Mouse (Mus musculus) adrenal gland, postnatal 4 days (tissue): Measurements from ENCODE around the gene Ccdc80. TPM values are rescaled to one million over a fixed set of nuclear protein-coding genes. Genes with fewer than 3 reads are reported as not detected.

Experiments used
- DNase-seq, 2 experiments: peaks; one replicate each; pipeline ENCODE4 v3.0.0; 2021 to 2022; ENCODE audit warnings: low spot score in 2 of 2, mixed read lengths in 2 of 2
- long read RNA-seq, 2 experiments: library from polyadenylated mRNA; stranded (forward); transcript quantifications; one replicate each; pipeline ENCODE4 v2.0.0; 2021
- total RNA-seq, 2 experiments: library from RNA; stranded (reverse); gene quantifications; 2 replicates each; pipeline ENCODE4 v1.2.3; 2021

The Ccdc80 gene
- 10 to 100 TPM; 65.8 to 67.5 TPM for total RNA-seq
- long read RNA-seq, experiment 1, full-length matches to known transcripts, result 12 of 20 reads
- long read RNA-seq, experiment 1, partial matches to known transcripts, result 6 of 20 reads
- long read RNA-seq, experiment 1, other reads (novel, unspliced or antisense), result 2 of 20 reads
- long read RNA-seq, experiment 2, full-length matches to known transcripts, result 35 of 64 reads
- long read RNA-seq, experiment 2, partial matches to known transcripts, result 26 of 64 reads
- long read RNA-seq, experiment 2, other reads (novel, unspliced or antisense), result 3 of 64 reads

GRCm38 (mm10) chr16:45093137-45093731 is at the start of gene Ccdc80:
TSS of gene Ccdc80 (plus strand) at chr16:45093402.
- DNase-seq, result no peak

- no peak for DNase-seq
Measured at GRCm38 (mm10) chr16:45044844-45045243, 48.4 kb upstream of the Ccdc80 start.

GRCm38 (mm10) chr16:45057222-45057621 is 36.0 kb upstream of the Ccdc80 start:
- DNase-seq, result no peak

GRCm38 (mm10) chr16:45057922-45058321 is 35.3 kb upstream of the Ccdc80 start:
- DNase-seq, result no peak

GRCm38 (mm10) chr16:45061140-45061539 is 32.1 kb upstream of the Ccdc80 start:
- DNase-seq, result no peak

GRCm38 (mm10) chr16:45070383-45071083 is 22.7 kb upstream of the Ccdc80 start:
- DNase-seq, result no peak

- DNase-seq, result no peak
Measured at GRCm38 (mm10) chr16:45071424-45071823, 21.8 kb upstream of the Ccdc80 start.

GRCm38 (mm10) chr16:45077517-45078080 is 15.6 kb upstream of the Ccdc80 start:
- DNase-seq, result no peak

- DNase-seq, result no peak
Measured at GRCm38 (mm10) chr16:45079322-45079721, 13.9 kb upstream of the Ccdc80 start.

- no peak for DNase-seq
Measured at GRCm38 (mm10) chr16:45088842-45089241, 4.4 kb upstream of the Ccdc80 start.

- peak in 1 of 2 experiments; percentile 48 for DNase-seq
Measured at GRCm38 (mm10) chr16:45090005-45090404, 3.2 kb upstream of the Ccdc80 start.

- no peak for DNase-seq
Measured at GRCm38 (mm10) chr16:45094136-45094756, 1.0 kb downstream of the Ccdc80 start.

GRCm38 (mm10) chr16:45095030-45095429 is 1.8 kb downstream of the Ccdc80 start:
- no peak for DNase-seq

- no peak for DNase-seq
Measured at GRCm38 (mm10) chr16:45095561-45096482, 2.6 kb downstream of the Ccdc80 start.

- DNase-seq, result no peak
Measured at GRCm38 (mm10) chr16:45097467-45097866, 4.3 kb downstream of the Ccdc80 start.

- DNase-seq, result no peak
Measured at GRCm38 (mm10) chr16:45098186-45098885, 5.1 kb downstream of the Ccdc80 start.

- no peak for DNase-seq
Measured at GRCm38 (mm10) chr16:45098886-45099210, 5.6 kb downstream of the Ccdc80 start.

GRCm38 (mm10) chr16:45100892-45101291 is 7.7 kb downstream of the Ccdc80 start:
- no peak for DNase-seq

GRCm38 (mm10) chr16:45104993-45105392 is 11.8 kb downstream of the Ccdc80 start:
- DNase-seq, result no peak
